Mouse (Mus musculus) frontal cortex, postnatal 14 days (tissue): Measurements from ENCODE around the gene Med29.

ENCODE experiments used
- DNase-seq, 2 experiments: peaks; one replicate each; pipeline ENCODE4 v3.0.0; 2022; ENCODE audit warnings: low spot score in 2 of 2

Med29 gene

GRCm38 (mm10) chr7:28354596-28354995 lies 37.9 kb downstream of the Med29 start:
- DNase-seq = no peak

- DNase-seq = no peak
These were observed 38.4 kb downstream of the Med29 start for GRCm38 (mm10) chr7:28354113-28354581.

GRCm38 (mm10) chr7:28353267-28353666 lies 39.2 kb downstream of the Med29 start:
- no peak for DNase-seq

GRCm38 (mm10) chr7:28351676-28352191 lies 40.8 kb downstream of the Med29 start:
- DNase-seq = no peak

- DNase-seq = peak; percentile 95 to 97
These were observed 42.2 kb downstream of the Med29 start, which contains the start of gene Rps16 for GRCm38 (mm10) chr7:28350155-28350883. Rps16 (plus strand) TSS chr7:28350652.

- no peak for DNase-seq
These were observed 43.9 kb downstream of the Med29 start for GRCm38 (mm10) chr7:28348601-28349000.

GRCm38 (mm10) chr7:28347746-28348145 lies 44.8 kb downstream of the Med29 start:
- no peak for DNase-seq

- peak in 1 of 2 experiments; percentile 58 for DNase-seq
These were observed 47.9 kb downstream of the Med29 start for GRCm38 (mm10) chr7:28344637-28345036.

GRCm38 (mm10) chr7:28341381-28341780 lies 51.1 kb downstream of the Med29 start:
- no peak for DNase-seq

GRCm38 (mm10) chr7:28339213-28339917 lies 53.1 kb downstream of the Med29 start:
- no peak for DNase-seq

GRCm38 (mm10) chr7:28338108-28338998 lies 54.2 kb downstream of the Med29 start, which contains the start of gene Supt5:
Supt5 (minus strand) TSS chr7:28338746.
- DNase-seq = peak; percentile 94
